Mouse (Mus musculus) spleen, adult 12 weeks (tissue): Measurements from ENCODE around the gene Krt2.
A peak's percentile ranks its signal among the peaks of the same experiment; 100 is the strongest.

Experiments
- DNase-seq: peaks from one replicate; pipeline ENCODE4 v3.0.0; 2022; ENCODE audit warnings: low spot score

The Krt2 gene

GRCm38 (mm10) chr15:101817875-101818274, at the start of gene Krt2:
Krt2 (minus strand) TSS chr15:101818169.
- DNase-seq: no peak

GRCm38 (mm10) chr15:101866754-101867153, 48.8 kb upstream of the Krt2 start:
- DNase-seq: no peak

GRCm38 (mm10) chr15:101860421-101861130, 42.6 kb upstream of the Krt2 start:
- no peak for DNase-seq

GRCm38 (mm10) chr15:101859735-101860170, 41.8 kb upstream of the Krt2 start:
- DNase-seq: no peak

- no peak for DNase-seq
Observed at GRCm38 (mm10) chr15:101858673-101859425, 40.9 kb upstream of the Krt2 start.

- no peak for DNase-seq
Observed at GRCm38 (mm10) chr15:101856696-101857095, 38.7 kb upstream of the Krt2 start.

- DNase-seq: no peak
Observed at GRCm38 (mm10) chr15:101855732-101856131, 37.8 kb upstream of the Krt2 start.

- no peak for DNase-seq
Observed at GRCm38 (mm10) chr15:101854294-101854693, 36.3 kb upstream of the Krt2 start.

GRCm38 (mm10) chr15:101852571-101852970, 34.6 kb upstream of the Krt2 start:
- no peak for DNase-seq

- no peak for DNase-seq
Observed at GRCm38 (mm10) chr15:101850694-101851093, 32.7 kb upstream of the Krt2 start, which contains the start of gene Krt1. Krt1 (minus strand) TSS chr15:101850794.

- DNase-seq: no peak
Observed at GRCm38 (mm10) chr15:101845971-101846403, 28.0 kb upstream of the Krt2 start.

- DNase-seq: no peak
Observed at GRCm38 (mm10) chr15:101843192-101843591, 25.2 kb upstream of the Krt2 start.

- no peak for DNase-seq
Observed at GRCm38 (mm10) chr15:101834784-101835328, 16.9 kb upstream of the Krt2 start.

GRCm38 (mm10) chr15:101833131-101833530, 15.2 kb upstream of the Krt2 start:
- DNase-seq: no peak

- no peak for DNase-seq
Observed at GRCm38 (mm10) chr15:101829441-101829840, 11.5 kb upstream of the Krt2 start.

- no peak for DNase-seq
Observed at GRCm38 (mm10) chr15:101821786-101822185, 3.8 kb upstream of the Krt2 start.

- no peak for DNase-seq
Observed at GRCm38 (mm10) chr15:101803052-101803822, 14.7 kb downstream of the Krt2 start.

- no peak for DNase-seq
Observed at GRCm38 (mm10) chr15:101802296-101802835, 15.6 kb downstream of the Krt2 start, which contains the start of gene Krt73. Krt73 (minus strand) TSS chr15:101802346.

GRCm38 (mm10) chr15:101790867-101791266, 27.1 kb downstream of the Krt2 start:
- no peak for DNase-seq

GRCm38 (mm10) chr15:101786360-101786759, 31.6 kb downstream of the Krt2 start, which contains the start of gene Krt72:
Krt72 (minus strand) TSS chr15:101786460.
- no peak for DNase-seq

- no peak for DNase-seq
Observed at GRCm38 (mm10) chr15:101773420-101773819, 44.5 kb downstream of the Krt2 start.

GRCm38 (mm10) chr15:101772711-101773081, 45.3 kb downstream of the Krt2 start:
- peak; percentile 51 for DNase-seq
